Mouse (Mus musculus): Measurements from ENCODE around the gene 4930564D02Rik. TPM values are rescaled to one million over a fixed set of nuclear protein-coding genes. Genes with fewer than 3 reads are reported as not detected.
A peak's percentile ranks its signal among the peaks of the same experiment; 100 is the strongest.

4930564D02Rik gene
- polyA plus RNA-seq, 1 experiment from 2014 or later = not detected

GRCm38 (mm10) chr3:105053698-105054001, 13.0 kb upstream of the 4930564D02Rik start:
- H3K27me3 ChIP-seq (ENCODE audit: control insufficient read depth, insufficient read depth, low read length) = no peaks in the 10 kb centered on the region
- no peaks in the 10 kb centered on the region for H3K9me3 ChIP-seq (ENCODE audit: control insufficient read depth, low read length)
- H3K4me2 ChIP-seq (replicated peaks) = peak overlapping the region; percentile 77
- peak overlapping the region; percentile 75 for H3K27ac ChIP-seq
- no peaks in the 10 kb centered on the region for H3K36me3 ChIP-seq (replicated peaks; ENCODE audit: control insufficient read depth, insufficient read depth)
- ATAC-seq (ENCODE audit: low FRiP score) (no peak), DNase-seq (ENCODE audit: low spot score) (no peak)
- WGBS = 80% methylated on average over 4 of the region's 4 CpGs
- peak overlapping the region; percentile 60 for H3K9ac ChIP-seq
- H3K4me1 ChIP-seq (replicated peaks; ENCODE audit: control insufficient read depth, insufficient read depth, low read length) = peaks cover 29% of the 10 kb centered on the region
- H3K4me3 ChIP-seq (replicated peaks; ENCODE audit: low read length) = peak overlapping the region; percentile 86

GRCm38 (mm10) chr3:105054952-105055351, 11.7 kb upstream of the 4930564D02Rik start:
- Histone ChIP-seq H3K9me3 (ENCODE audit: control insufficient read depth, low read length) (no peaks in the 10 kb centered on the region), H3K4me1 (replicated peaks; ENCODE audit: control insufficient read depth, insufficient read depth, low read length) (peaks cover 20% of the 10 kb centered on the region), H3K4me2 (replicated peaks) (no peak overlapping the region), H3K4me3 (replicated peaks; ENCODE audit: low read length) (no peak overlapping the region), H3K27ac (no peak overlapping the region), H3K27me3 (ENCODE audit: control insufficient read depth, insufficient read depth, low read length) (no peaks in the 10 kb centered on the region), H3K9ac (no peak overlapping the region), H3K36me3 (replicated peaks; ENCODE audit: control insufficient read depth, insufficient read depth) (no peaks in the 10 kb centered on the region)
- WGBS = 69% methylated on average over 7 of the region's 7 CpGs
- DNase-seq (ENCODE audit: low spot score) (no peak), ATAC-seq (ENCODE audit: low FRiP score) (no peak)

- no peak overlapping the region for H3K27ac ChIP-seq
- no peak overlapping the region for H3K9ac ChIP-seq
- no peak overlapping the region for H3K4me3 ChIP-seq (replicated peaks; ENCODE audit: low read length)
- H3K4me2 ChIP-seq (replicated peaks) = no peak overlapping the region
- peaks cover 15% of the 10 kb centered on the region for H3K4me1 ChIP-seq (replicated peaks; ENCODE audit: control insufficient read depth, insufficient read depth, low read length)
- H3K27me3 ChIP-seq (ENCODE audit: control insufficient read depth, insufficient read depth, low read length) = no peaks in the 10 kb centered on the region
- no peaks in the 10 kb centered on the region for H3K9me3 ChIP-seq (ENCODE audit: control insufficient read depth, low read length)
- no peak for ATAC-seq (ENCODE audit: low FRiP score)
- 84% methylated on average over 4 of the region's 4 CpGs for WGBS
- no peaks in the 10 kb centered on the region for H3K36me3 ChIP-seq (replicated peaks; ENCODE audit: control insufficient read depth, insufficient read depth)
- no peak for DNase-seq (ENCODE audit: low spot score)
These were observed 11.0 kb upstream of the 4930564D02Rik start for GRCm38 (mm10) chr3:105055666-105056065.

GRCm38 (mm10) chr3:105058627-105059513, 7.8 kb upstream of the 4930564D02Rik start:
- Histone ChIP-seq H3K9me3 (ENCODE audit: control insufficient read depth, low read length) (no peaks in the 10 kb centered on the region), H3K4me2 (replicated peaks) (peak overlapping the region; percentile 47), H3K27ac (no peak overlapping the region), H3K27me3 (ENCODE audit: control insufficient read depth, insufficient read depth, low read length) (no peaks in the 10 kb centered on the region), H3K9ac (0 out of 2 replicates have a peak overlapping the region, but pooled peaks have one; percentile 6), H3K36me3 (replicated peaks; ENCODE audit: control insufficient read depth, insufficient read depth) (no peaks in the 10 kb centered on the region), H3K4me3 (replicated peaks; ENCODE audit: low read length) (peak overlapping the region; percentile 13), H3K4me1 (replicated peaks; ENCODE audit: control insufficient read depth, insufficient read depth, low read length) (no peaks in the 10 kb centered on the region)
- peak; percentile 73 for ATAC-seq (ENCODE audit: low FRiP score)
- peak; percentile 94 for DNase-seq (ENCODE audit: low spot score)
- 16% methylated on average over 25 of the region's 25 CpGs for WGBS

- Histone ChIP-seq H3K4me3 (replicated peaks; ENCODE audit: low read length) (no peak overlapping the region), H3K27ac (no peak overlapping the region), H3K9me3 (ENCODE audit: control insufficient read depth, low read length) (no peaks in the 10 kb centered on the region), H3K4me2 (replicated peaks) (no peak overlapping the region), H3K4me1 (replicated peaks; ENCODE audit: control insufficient read depth, insufficient read depth, low read length) (no peaks in the 10 kb centered on the region), H3K27me3 (ENCODE audit: control insufficient read depth, insufficient read depth, low read length) (no peaks in the 10 kb centered on the region), H3K36me3 (replicated peaks; ENCODE audit: control insufficient read depth, insufficient read depth) (no peaks in the 10 kb centered on the region), H3K9ac (no peak overlapping the region)
- ATAC-seq (ENCODE audit: low FRiP score) (no peak), DNase-seq (ENCODE audit: low spot score) (no peak)
- 80% methylated on average over 7 of the region's 7 CpGs for WGBS
These were observed 6.7 kb upstream of the 4930564D02Rik start for GRCm38 (mm10) chr3:105059911-105060310.

- 73% methylated on average over 6 of the region's 6 CpGs for WGBS
- H3K9me3 ChIP-seq (ENCODE audit: control insufficient read depth, low read length) = no peaks in the 10 kb centered on the region
- no peak overlapping the region for H3K4me2 ChIP-seq (replicated peaks)
- no peak overlapping the region for H3K9ac ChIP-seq
- H3K4me1 ChIP-seq (replicated peaks; ENCODE audit: control insufficient read depth, insufficient read depth, low read length) = no peaks in the 10 kb centered on the region
- ATAC-seq (ENCODE audit: low FRiP score) (no peak), DNase-seq (ENCODE audit: low spot score) (no peak)
- H3K4me3 ChIP-seq (replicated peaks; ENCODE audit: low read length) = no peak overlapping the region
- no peaks in the 10 kb centered on the region for H3K36me3 ChIP-seq (replicated peaks; ENCODE audit: control insufficient read depth, insufficient read depth)
- H3K27me3 ChIP-seq (ENCODE audit: control insufficient read depth, insufficient read depth, low read length) = no peaks in the 10 kb centered on the region
- H3K27ac ChIP-seq = no peak overlapping the region
These were observed 5.7 kb upstream of the 4930564D02Rik start for GRCm38 (mm10) chr3:105060992-105061391.

GRCm38 (mm10) chr3:105061496-105061895, 5.1 kb upstream of the 4930564D02Rik start:
- no peak overlapping the region for H3K4me3 ChIP-seq (replicated peaks; ENCODE audit: low read length)
- H3K4me1 ChIP-seq (replicated peaks; ENCODE audit: control insufficient read depth, insufficient read depth, low read length) = no peaks in the 10 kb centered on the region
- H3K27ac ChIP-seq = no peak overlapping the region
- no peaks in the 10 kb centered on the region for H3K27me3 ChIP-seq (ENCODE audit: control insufficient read depth, insufficient read depth, low read length)
- H3K9ac ChIP-seq = no peak overlapping the region
- DNase-seq (ENCODE audit: low spot score) (no peak), ATAC-seq (ENCODE audit: low FRiP score) (no peak)
- no peaks in the 10 kb centered on the region for H3K36me3 ChIP-seq (replicated peaks; ENCODE audit: control insufficient read depth, insufficient read depth)
- 82% methylated on average over 3 of the region's 3 CpGs for WGBS
- no peaks in the 10 kb centered on the region for H3K9me3 ChIP-seq (ENCODE audit: control insufficient read depth, low read length)
- H3K4me2 ChIP-seq (replicated peaks) = no peak overlapping the region

GRCm38 (mm10) chr3:105061991-105062390, 4.7 kb upstream of the 4930564D02Rik start:
- Histone ChIP-seq H3K4me3 (replicated peaks; ENCODE audit: low read length) (no peak overlapping the region), H3K4me2 (replicated peaks) (no peak overlapping the region), H3K9me3 (ENCODE audit: control insufficient read depth, low read length) (no peaks in the 10 kb centered on the region), H3K36me3 (replicated peaks; ENCODE audit: control insufficient read depth, insufficient read depth) (no peaks in the 10 kb centered on the region), H3K27ac (no peak overlapping the region), H3K9ac (no peak overlapping the region), H3K4me1 (replicated peaks; ENCODE audit: control insufficient read depth, insufficient read depth, low read length) (no peaks in the 10 kb centered on the region), H3K27me3 (ENCODE audit: control insufficient read depth, insufficient read depth, low read length) (no peaks in the 10 kb centered on the region)
- ATAC-seq (ENCODE audit: low FRiP score) = no peak
- 85% methylated on average over 1 of the region's 1 CpGs for WGBS
- DNase-seq (ENCODE audit: low spot score) = no peak

- DNase-seq (ENCODE audit: low spot score) = no peak
- WGBS = 86% methylated on average over 9 of the region's 9 CpGs
- Histone ChIP-seq H3K4me2 (replicated peaks) (no peak overlapping the region), H3K36me3 (replicated peaks; ENCODE audit: control insufficient read depth, insufficient read depth) (no peaks in the 10 kb centered on the region), H3K4me3 (replicated peaks; ENCODE audit: low read length) (no peak overlapping the region), H3K9ac (no peak overlapping the region), H3K27me3 (ENCODE audit: control insufficient read depth, insufficient read depth, low read length) (no peaks in the 10 kb centered on the region), H3K4me1 (replicated peaks; ENCODE audit: control insufficient read depth, insufficient read depth, low read length) (no peaks in the 10 kb centered on the region), H3K27ac (no peak overlapping the region), H3K9me3 (ENCODE audit: control insufficient read depth, low read length) (no peaks in the 10 kb centered on the region)
- ATAC-seq (ENCODE audit: low FRiP score) = no peak
These were observed 4.0 kb upstream of the 4930564D02Rik start for GRCm38 (mm10) chr3:105062676-105063075.
